Mouse (Mus musculus): ENCODE data around the gene Hsd17b2.

Hsd17b2 gene

GRCm38 (mm10) chr8:117772597-117772996, 70.9 kb downstream of the Hsd17b2 start:
- peak; percentile 7 for DNase-seq (ENCODE audit: low spot score)

- DNase-seq (ENCODE audit: low spot score) = no peak
Observed at GRCm38 (mm10) chr8:117775626-117776025, 73.9 kb downstream of the Hsd17b2 start.

- DNase-seq (ENCODE audit: low spot score) = peak; percentile 16
Observed at GRCm38 (mm10) chr8:117776075-117776474, 74.4 kb downstream of the Hsd17b2 start.

GRCm38 (mm10) chr8:117778531-117779322, 77.0 kb downstream of the Hsd17b2 start:
- DNase-seq (ENCODE audit: low spot score) = no peak

- no peak for DNase-seq (ENCODE audit: low spot score)
Observed at GRCm38 (mm10) chr8:117779344-117779743, 77.6 kb downstream of the Hsd17b2 start.

GRCm38 (mm10) chr8:117781375-117782129, 79.8 kb downstream of the Hsd17b2 start:
- no peak for DNase-seq (ENCODE audit: low spot score)

GRCm38 (mm10) chr8:117783021-117783420, 81.3 kb downstream of the Hsd17b2 start:
- no peak for DNase-seq (ENCODE audit: low spot score)

GRCm38 (mm10) chr8:117786428-117786827, 84.7 kb downstream of the Hsd17b2 start:
- DNase-seq (ENCODE audit: low spot score) = no peak

- no peak for DNase-seq (ENCODE audit: low spot score)
Observed at GRCm38 (mm10) chr8:117792616-117793144, 91.0 kb downstream of the Hsd17b2 start.

GRCm38 (mm10) chr8:117794581-117794980, 92.9 kb downstream of the Hsd17b2 start:
- DNase-seq (ENCODE audit: low spot score) = no peak

GRCm38 (mm10) chr8:117796464-117796863, 94.8 kb downstream of the Hsd17b2 start:
- DNase-seq (ENCODE audit: low spot score) = no peak

GRCm38 (mm10) chr8:117798066-117798465, 96.4 kb downstream of the Hsd17b2 start:
- DNase-seq (ENCODE audit: low spot score) = no peak

- DNase-seq (ENCODE audit: low spot score) = peak; percentile 94
Observed at GRCm38 (mm10) chr8:117801443-117802298, 100.0 kb downstream of the Hsd17b2 start, which contains the start of gene Mphosph6. TSS of gene Mphosph6 (minus strand) at chr8:117801943.

GRCm38 (mm10) chr8:117802299-117802689, 100.6 kb downstream of the Hsd17b2 start:
- DNase-seq (ENCODE audit: low spot score) = no peak

- no peak for DNase-seq (ENCODE audit: low spot score)
Observed at GRCm38 (mm10) chr8:117805419-117805818, 103.7 kb downstream of the Hsd17b2 start.
